Mouse (Mus musculus): Measurements from ENCODE around the gene Pkig. TPM values are rescaled to one million over a fixed set of nuclear protein-coding genes. Genes with fewer than 3 reads are reported as not detected.
"Not testable (repeated sequence)": the region's sequence is repeated elsewhere in the genome, so short reads cannot be mapped to it uniquely, and the experiment has no call there.

Gene Pkig
- polyA plus RNA-seq, 1 experiment from 2014 or later: 145 TPM

GRCm38 (mm10) chr2:163676745-163677144, 18.6 kb downstream of the Pkig start:
- H3K4me1 ChIP-seq (ENCODE audit: insufficient read depth): peaks cover 13% of the 10 kb centered on the region
- 91% methylated on average over 3 of the region's 3 CpGs for WGBS
- no peaks in the 10 kb centered on the region for H3K27me3 ChIP-seq (ENCODE audit: insufficient read depth, low read length)
- no peaks in the 10 kb centered on the region for H3K9me3 ChIP-seq (ENCODE audit: low read depth, low read length)
- DNase-seq: no peak
- H3K27ac ChIP-seq (ENCODE audit: low read depth): 0 out of 2 replicates have a peak overlapping the region, but pooled peaks have one; percentile 9
- H3K36me3 ChIP-seq (ENCODE audit: insufficient read depth): no peaks in the 10 kb centered on the region
- ATAC-seq (ENCODE audit: insufficient read depth): no peak
- no peak overlapping the region for H3K4me3 ChIP-seq (ENCODE audit: low read depth, low read length)
- H3K4me2 ChIP-seq: no peak overlapping the region
- H3K9ac ChIP-seq: no peak overlapping the region
- no peak for TF ChIP-seq CTCF (IDR thresholded peaks at IDR 0.05; ENCODE audit: low read depth)

- WGBS: 86% methylated on average over 2 of the region's 2 CpGs
- Histone ChIP-seq H3K4me2 (no peak overlapping the region), H3K27me3 (ENCODE audit: insufficient read depth, low read length) (no peaks in the 10 kb centered on the region), H3K4me1 (ENCODE audit: insufficient read depth) (peaks cover 21% of the 10 kb centered on the region), H3K9me3 (ENCODE audit: low read depth, low read length) (no peaks in the 10 kb centered on the region), H3K36me3 (ENCODE audit: insufficient read depth) (no peaks in the 10 kb centered on the region), H3K27ac (ENCODE audit: low read depth) (no peak overlapping the region), H3K9ac (no peak overlapping the region), H3K4me3 (ENCODE audit: low read depth, low read length) (no peak overlapping the region)
- no peak for ATAC-seq (ENCODE audit: insufficient read depth)
- TF ChIP-seq CTCF (IDR thresholded peaks at IDR 0.05; ENCODE audit: low read depth): no peak
- DNase-seq: no peak
These were observed 24.2 kb downstream of the Pkig start for GRCm38 (mm10) chr2:163682344-163682743.

- Histone ChIP-seq H3K36me3 (ENCODE audit: insufficient read depth) (no peaks in the 10 kb centered on the region), H3K4me1 (ENCODE audit: insufficient read depth) (peaks cover 21% of the 10 kb centered on the region), H3K4me3 (ENCODE audit: low read depth, low read length) (no peak overlapping the region), H3K9me3 (ENCODE audit: low read depth, low read length) (no peaks in the 10 kb centered on the region), H3K9ac (no peak overlapping the region), H3K27ac (ENCODE audit: low read depth) (peak overlapping the region; percentile 91), H3K4me2 (peak overlapping the region; percentile 50; the same call in 1 of the 2 replicates), H3K27me3 (ENCODE audit: insufficient read depth, low read length) (no peaks in the 10 kb centered on the region)
- ATAC-seq (ENCODE audit: insufficient read depth) (peak; percentile 49), DNase-seq (peak; percentile 27)
- no peak for TF ChIP-seq CTCF (IDR thresholded peaks at IDR 0.05; ENCODE audit: low read depth)
- 25% methylated on average over 4 of the region's 4 CpGs for WGBS
These were observed 27.1 kb downstream of the Pkig start for GRCm38 (mm10) chr2:163685287-163685686.

GRCm38 (mm10) chr2:163685761-163686200, 27.6 kb downstream of the Pkig start:
- peak; percentile 81 for ATAC-seq (ENCODE audit: insufficient read depth)
- H3K27ac ChIP-seq (ENCODE audit: low read depth): peak overlapping the region; percentile 91
- H3K4me3 ChIP-seq (ENCODE audit: low read depth, low read length): no peak overlapping the region
- TF ChIP-seq CTCF (IDR thresholded peaks at IDR 0.05; ENCODE audit: low read depth): no peak
- no peaks in the 10 kb centered on the region for H3K9me3 ChIP-seq (ENCODE audit: low read depth, low read length)
- H3K36me3 ChIP-seq (ENCODE audit: insufficient read depth): no peaks in the 10 kb centered on the region
- H3K4me2 ChIP-seq: peak overlapping the region; percentile 50
- WGBS: 17% methylated on average over 6 of the region's 6 CpGs
- H3K27me3 ChIP-seq (ENCODE audit: insufficient read depth, low read length): no peaks in the 10 kb centered on the region
- peaks cover 25% of the 10 kb centered on the region for H3K4me1 ChIP-seq (ENCODE audit: insufficient read depth)
- H3K9ac ChIP-seq: peak overlapping the region; percentile 21; the same call in 1 of the 2 replicates
- DNase-seq: peak; percentile 76

GRCm38 (mm10) chr2:163686233-163686632, 28.0 kb downstream of the Pkig start:
- H3K9ac ChIP-seq: peak overlapping the region; percentile 21; the same call in 1 of the 2 replicates
- no peak overlapping the region for H3K4me3 ChIP-seq (ENCODE audit: low read depth, low read length)
- peak overlapping the region; percentile 91 for H3K27ac ChIP-seq (ENCODE audit: low read depth)
- no peak for TF ChIP-seq CTCF (IDR thresholded peaks at IDR 0.05; ENCODE audit: low read depth)
- peak overlapping the region; percentile 50 for H3K4me2 ChIP-seq
- peaks cover 27% of the 10 kb centered on the region for H3K4me1 ChIP-seq (ENCODE audit: insufficient read depth)
- peak; percentile 32 for DNase-seq
- no peaks in the 10 kb centered on the region for H3K36me3 ChIP-seq (ENCODE audit: insufficient read depth)
- peak; percentile 28; the same call in 1 of the 2 replicates for ATAC-seq (ENCODE audit: insufficient read depth)
- WGBS: 53% methylated on average over 5 of the region's 5 CpGs
- H3K27me3 ChIP-seq (ENCODE audit: insufficient read depth, low read length): no peaks in the 10 kb centered on the region
- H3K9me3 ChIP-seq (ENCODE audit: low read depth, low read length): no peaks in the 10 kb centered on the region

- DNase-seq: no peak
- no peak for ATAC-seq (ENCODE audit: insufficient read depth)
- no peak overlapping the region for H3K9ac ChIP-seq
- no peaks in the 10 kb centered on the region for H3K27me3 ChIP-seq (ENCODE audit: insufficient read depth, low read length)
- 64% methylated on average over 3 of the region's 3 CpGs for WGBS
- peaks cover 27% of the 10 kb centered on the region for H3K4me1 ChIP-seq (ENCODE audit: insufficient read depth)
- H3K27ac ChIP-seq (ENCODE audit: low read depth): no peak overlapping the region
- no peak overlapping the region for H3K4me3 ChIP-seq (ENCODE audit: low read depth, low read length)
- no peaks in the 10 kb centered on the region for H3K36me3 ChIP-seq (ENCODE audit: insufficient read depth)
- no peaks in the 10 kb centered on the region for H3K9me3 ChIP-seq (ENCODE audit: low read depth, low read length)
- no peak overlapping the region for H3K4me2 ChIP-seq
- TF ChIP-seq CTCF (IDR thresholded peaks at IDR 0.05; ENCODE audit: low read depth): no peak
These were observed 28.7 kb downstream of the Pkig start for GRCm38 (mm10) chr2:163686886-163687285.

GRCm38 (mm10) chr2:163688377-163688776, 30.2 kb downstream of the Pkig start:
- 86% methylated on average over 1 of the region's 1 CpGs for WGBS
- H3K4me3 ChIP-seq (ENCODE audit: low read depth, low read length); ATAC-seq (ENCODE audit: insufficient read depth); DNase-seq; H3K9ac ChIP-seq; H3K36me3 ChIP-seq (ENCODE audit: insufficient read depth); H3K27me3 ChIP-seq (ENCODE audit: insufficient read depth, low read length); H3K9me3 ChIP-seq (ENCODE audit: low read depth, low read length); H3K27ac ChIP-seq (ENCODE audit: low read depth); H3K4me2 ChIP-seq: not testable (repeated sequence)
- peaks cover 27% of the 10 kb centered on the region for H3K4me1 ChIP-seq (ENCODE audit: insufficient read depth)
